Mouse (Mus musculus): Measurements from ENCODE around the gene Kif23. TPM values are rescaled to one million over a fixed set of nuclear protein-coding genes. Genes with fewer than 3 reads are reported as not detected.

The Kif23 gene
- polyA plus RNA-seq, 1 experiment from 2014 or later, result 107 TPM

GRCm38 (mm10) chr9:61906912-61907311 lies 39.7 kb downstream of the Kif23 start:
- DNase-seq (ENCODE audit: low spot score), result peak; percentile 47

GRCm38 (mm10) chr9:61905576-61905975 lies 41.0 kb downstream of the Kif23 start:
- no peak for DNase-seq (ENCODE audit: low spot score)

GRCm38 (mm10) chr9:61904201-61904600 lies 42.4 kb downstream of the Kif23 start:
- DNase-seq (ENCODE audit: low spot score), result no peak

- no peak for DNase-seq (ENCODE audit: low spot score)
These were observed 44.1 kb downstream of the Kif23 start for GRCm38 (mm10) chr9:61902445-61902844.

- DNase-seq (ENCODE audit: low spot score), result no peak
These were observed 45.0 kb downstream of the Kif23 start for GRCm38 (mm10) chr9:61901574-61901973.

GRCm38 (mm10) chr9:61899804-61900203 lies 46.8 kb downstream of the Kif23 start:
- peak; percentile 65 for DNase-seq (ENCODE audit: low spot score)

GRCm38 (mm10) chr9:61898401-61898800 lies 48.2 kb downstream of the Kif23 start:
- peak; percentile 67 for DNase-seq (ENCODE audit: low spot score)

- DNase-seq (ENCODE audit: low spot score), result no peak
These were observed 51.6 kb downstream of the Kif23 start for GRCm38 (mm10) chr9:61895014-61895413.

- no peak for DNase-seq (ENCODE audit: low spot score)
These were observed 56.7 kb downstream of the Kif23 start for GRCm38 (mm10) chr9:61889855-61890254.

GRCm38 (mm10) chr9:61887661-61888379 lies 58.8 kb downstream of the Kif23 start:
- no peak for DNase-seq (ENCODE audit: low spot score)

GRCm38 (mm10) chr9:61885964-61886363 lies 60.6 kb downstream of the Kif23 start:
- no peak for DNase-seq (ENCODE audit: low spot score)

GRCm38 (mm10) chr9:61884936-61885335 lies 61.6 kb downstream of the Kif23 start:
- no peak for DNase-seq (ENCODE audit: low spot score)

GRCm38 (mm10) chr9:61884375-61884774 lies 62.2 kb downstream of the Kif23 start:
- no peak for DNase-seq (ENCODE audit: low spot score)

GRCm38 (mm10) chr9:61882179-61882578 lies 64.4 kb downstream of the Kif23 start:
- peak; percentile 73 for DNase-seq (ENCODE audit: low spot score)

GRCm38 (mm10) chr9:61878889-61879288 lies 67.7 kb downstream of the Kif23 start:
- DNase-seq (ENCODE audit: low spot score), result peak; percentile 58

- no peak for DNase-seq (ENCODE audit: low spot score)
These were observed 69.0 kb downstream of the Kif23 start for GRCm38 (mm10) chr9:61877373-61878112.

- no peak for DNase-seq (ENCODE audit: low spot score)
These were observed 73.2 kb downstream of the Kif23 start for GRCm38 (mm10) chr9:61873325-61873724.

GRCm38 (mm10) chr9:61872246-61872941 lies 74.2 kb downstream of the Kif23 start:
- DNase-seq (ENCODE audit: low spot score), result no peak

- DNase-seq (ENCODE audit: low spot score), result no peak
These were observed 74.7 kb downstream of the Kif23 start for GRCm38 (mm10) chr9:61871839-61872238.

- no peak for DNase-seq (ENCODE audit: low spot score)
These were observed 78.9 kb downstream of the Kif23 start for GRCm38 (mm10) chr9:61867659-61868058.
